ENCODE assay signal across 10 mouse cellular contexts in the genomic region with DNA sequence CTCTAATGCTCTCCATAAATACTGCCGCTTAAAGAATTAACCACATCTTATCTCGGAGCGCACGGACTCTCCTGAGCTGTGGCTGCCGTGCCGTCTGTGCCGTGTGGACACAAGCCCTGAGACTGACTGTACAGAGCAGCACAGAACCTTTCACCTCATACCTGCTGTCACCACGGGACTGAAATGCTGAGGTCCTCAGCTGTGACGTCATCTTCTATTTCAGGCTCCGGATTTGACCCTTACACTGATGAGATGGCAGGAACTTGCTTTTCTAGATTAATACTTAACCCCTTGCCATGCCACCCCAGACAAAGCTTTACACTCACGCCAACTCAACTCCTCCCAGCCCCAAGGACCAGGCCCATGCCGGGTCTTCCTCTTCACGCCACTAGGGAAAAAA. TPM values are rescaled to one million over a fixed set of nuclear protein-coding genes. Genes with fewer than 3 reads are reported as not detected.
A peak's percentile ranks its signal among the peaks of the same experiment; 100 is the strongest.
DNase-seq lines count a peak whose midpoint lies in the region; ATAC-seq lines count a peak whose summit lies in the region.
"Had no signal": no experiment of that assay in that cellular context is flagged by ENCODE, and none has a peak within 500 bp of the region (broad histone marks: within the 10 kb centered on the region; RNA-seq: fewer than 3 reads in every experiment).

No protein-coding gene starts in this region.

- H3K27me3 ChIP-seq in kidney, embryonic 14.5 days (ENCODE audit: control insufficient read depth, insufficient read depth, low read length), result no peaks in the 10 kb centered on the region
- H3K27me3 ChIP-seq in heart, embryonic 13.5 days (replicated peaks), result no peaks in the 10 kb centered on the region
- no peaks in the 10 kb centered on the region for H3K27me3 ChIP-seq in kidney, embryonic 15.5 days

- H3K4me3 ChIP-seq in kidney, embryonic 14.5 days (ENCODE audit: low read length), result no peak overlapping the region
- H3K4me3 ChIP-seq in heart, embryonic 13.5 days, result peak overlapping the region; percentile 34
- H3K4me3 ChIP-seq in kidney, embryonic 15.5 days (replicated peaks), result no peak overlapping the region

- DNase-seq in kidney, adult 11 months, result peak; percentile 88
- DNase-seq in retina, postnatal 7 days (ENCODE audit: low read depth, low spot score), result peak; percentile 71
- no peak for DNase-seq in cerebellum, postnatal 10 days
- DNase-seq in cerebellum, postnatal 36 days, result no peak
- DNase-seq in MN1 (ENCODE audit: low spot score), result no peak
- DNase-seq: cerebellum, postnatal 14 days had no signal

- H3K4me2 ChIP-seq in kidney, embryonic 14.5 days (replicated peaks; ENCODE audit: low read depth, low read length), result no peak overlapping the region
- H3K4me2 ChIP-seq in heart, embryonic 13.5 days, result peak overlapping the region; percentile 66
- H3K4me2 ChIP-seq in kidney, embryonic 15.5 days, result peak overlapping the region; percentile 5; the same call in 1 of the 2 replicates
- H3K4me2 ChIP-seq: hindbrain, embryonic 14.5 days had no signal

- no peak for ATAC-seq in kidney, embryonic 14.5 days (ENCODE audit: low FRiP score, low TSS enrichment)
- ATAC-seq in heart, embryonic 13.5 days (ENCODE audit: extremely low read depth, insufficient number of reproducible peaks, low FRiP score, low TSS enrichment), result no peak; the same call in 1 of the 2 replicates
- ATAC-seq in kidney, embryonic 15.5 days (replicated peaks; ENCODE audit: low FRiP score), result 0 out of 2 replicates have a peak, but pooled peaks have one; percentile 33

- 0 out of 2 replicates have a peak, but pooled peaks cover 4% of the 10 kb centered on the region for H3K4me1 ChIP-seq in kidney, embryonic 14.5 days (ENCODE audit: control insufficient read depth, insufficient read depth, low read length)
- H3K4me1 ChIP-seq in heart, embryonic 13.5 days, result peaks cover 26% of the 10 kb centered on the region
- peaks cover 14% of the 10 kb centered on the region; the same call in 1 of the 2 replicates for H3K4me1 ChIP-seq in kidney, embryonic 15.5 days

- no peaks in the 10 kb centered on the region for H3K9me3 ChIP-seq in kidney, embryonic 14.5 days (ENCODE audit: control insufficient read depth, low read length)
- H3K9me3 ChIP-seq in heart, embryonic 13.5 days, result no peaks in the 10 kb centered on the region
- no peaks in the 10 kb centered on the region for H3K9me3 ChIP-seq in kidney, embryonic 15.5 days (replicated peaks)

- H3K9ac ChIP-seq in kidney, embryonic 14.5 days (ENCODE audit: low read depth, low read length), result no peak overlapping the region
- H3K9ac ChIP-seq in heart, embryonic 13.5 days, result peak overlapping the region; percentile 58
- H3K9ac ChIP-seq in kidney, embryonic 15.5 days, result no peak overlapping the region
- H3K9ac ChIP-seq: hindbrain, embryonic 14.5 days had no signal

- WGBS in kidney, embryonic 14.5 days, result 74% methylated on average over 13 of the region's 13 CpGs
- WGBS in heart, embryonic 13.5 days, result 25% methylated on average over 13 of the region's 13 CpGs
- WGBS in kidney, embryonic 15.5 days, result 75% methylated on average over 13 of the region's 13 CpGs

- H3K36me3 ChIP-seq in kidney, embryonic 14.5 days (ENCODE audit: control insufficient read depth, insufficient read depth, low read length), result no peaks in the 10 kb centered on the region
- no peaks in the 10 kb centered on the region for H3K36me3 ChIP-seq in heart, embryonic 13.5 days
- no peaks in the 10 kb centered on the region for H3K36me3 ChIP-seq in kidney, embryonic 15.5 days

- H3K27ac ChIP-seq in kidney, embryonic 14.5 days (ENCODE audit: low read depth, low read length), result no peak overlapping the region
- H3K27ac ChIP-seq in heart, embryonic 13.5 days (replicated peaks), result peak overlapping the region; percentile 48; the same call in 1 of the 2 replicates
- H3K27ac ChIP-seq in kidney, embryonic 15.5 days, result no peak overlapping the region
- H3K27ac ChIP-seq: hindbrain, embryonic 14.5 days had no signal

RNA-seq across cellular contexts. Expression of a gene that starts 10.1 kb away (rescaled TPM):
- polyA plus RNA-seq in kidney, embryonic 14.5 days (2014; fragmentation: Nextera tagmentation; extraction: Ambion mirVana), result 9.4 and 18.1 TPM in 2 replicates
- polyA plus RNA-seq in heart, embryonic 13.5 days (2015; fragmentation: Nextera tagmentation; extraction: Ambion mirVana), result 14.9 and 17.2 TPM in 2 replicates
- polyA plus RNA-seq in kidney, embryonic 15.5 days (2015; fragmentation: Nextera tagmentation; extraction: Ambion mirVana), result 21.0 and 22.0 TPM in 2 replicates

RNA-seq across cellular contexts. Expression of a gene that starts 35.9 kb away (rescaled TPM):
- polyA plus RNA-seq in kidney, embryonic 14.5 days (2014; fragmentation: Nextera tagmentation; extraction: Ambion mirVana), result 24.3 and 33.0 TPM in 2 replicates
- polyA plus RNA-seq in heart, embryonic 13.5 days (2015; fragmentation: Nextera tagmentation; extraction: Ambion mirVana), result 33.6 and 34.9 TPM in 2 replicates
- polyA plus RNA-seq in kidney, embryonic 15.5 days (2015; fragmentation: Nextera tagmentation; extraction: Ambion mirVana), result 39.0 and 39.1 TPM in 2 replicates

Comparison
In these comparisons a context has a peak if more than half of its experiments do, and no peak if none do; other contexts are left out.
1. DNase-seq: peak in kidney, adult 11 months (single experiment) and retina, postnatal 7 days (single experiment); none in cerebellum, postnatal 10 days (0 of 2), cerebellum, postnatal 36 days (0 of 2) and MN1 (single experiment).